Mouse (Mus musculus) neural tube, embryonic 15.5 days (tissue): ENCODE results near the gene Olfr458. TPM values are rescaled to one million over a fixed set of nuclear protein-coding genes. Genes with fewer than 3 reads are reported as not detected.

ENCODE experiments used
- ATAC-seq: fragments of 200-750 bp; cut with Nextera tagmentation; 2 replicates; pipeline ENCODE4 v1.8.0; 2017; ENCODE audit warnings: mild to moderate bottlenecking, moderate TSS enrichment, moderate library complexity; ENCODE audit not compliant: low FRiP score
- H3K27ac ChIP-seq: fragments of 300-500 bp; sonication (generic); replicated peaks from 2 replicates; pipeline ENCODE4 v1.5.1; 2015; ENCODE audit warnings: mild to moderate bottlenecking, inconsistent platforms
- H3K27me3 ChIP-seq: fragments of 300-500 bp; sonication (generic); replicated peaks from 2 replicates; pipeline ENCODE4 v1.6.1; 2015; ENCODE audit warnings: inconsistent platforms
- H3K36me3 ChIP-seq: fragments of 300-500 bp; sonication (generic); 2 replicates; pipeline ENCODE4 v1.6.1; 2015; ENCODE audit warnings: inconsistent platforms
- H3K4me1 ChIP-seq: fragments of 300-500 bp; sonication (generic); 2 replicates; pipeline ENCODE4 v1.6.1; 2015; ENCODE audit warnings: inconsistent platforms
- H3K4me2 ChIP-seq: fragments of 300-500 bp; sonication (generic); 2 replicates; pipeline ENCODE4 v1.6.1; 2015; ENCODE audit warnings: inconsistent platforms, mild to moderate bottlenecking, moderate library complexity
- H3K4me3 ChIP-seq: fragments of 300-500 bp; sonication (generic); replicated peaks from 2 replicates; pipeline ENCODE4 v1.5.1; 2015; ENCODE audit warnings: mild to moderate bottlenecking, inconsistent platforms
- H3K9ac ChIP-seq: fragments of 300-500 bp; sonication (generic); replicated peaks from 2 replicates; pipeline ENCODE4 v1.6.1; 2015; ENCODE audit warnings: mild to moderate bottlenecking, inconsistent platforms
- H3K9me3 ChIP-seq: fragments of 300-500 bp; sonication (generic); replicated peaks from 2 replicates; pipeline ENCODE4 v1.6.1; 2016; ENCODE audit warnings: inconsistent platforms
- WGBS: fragments of 180-500 bp; shearing (Covaris S2); methylation state at CpG from one replicate; pipeline ENCODE4 v1.1.7; 2015; ENCODE audit warnings: mixed read lengths; 5-methylcytosine and 5-hydroxymethylcytosine counted together
- polyA plus RNA-seq: library from polyadenylated mRNA; unstranded; fragments of >200 nt; fragmentation: Nextera tagmentation; extraction: Ambion mirVana; gene quantifications from 2 replicates; pipeline ENCODE4 v1.2.1, GENCODE M21; 2015

Gene Olfr458
- polyA plus RNA-seq, 1 experiment from 2014 or later: not detected

GRCm38 (mm10) chr6:42435490-42435889 is 29.5 kb downstream of the Olfr458 start:
- Histone ChIP-seq H3K27ac (no peak overlapping the region), H3K27me3 (no peaks in the 10 kb centered on the region), H3K4me1 (no peaks in the 10 kb centered on the region), H3K9ac (no peak overlapping the region), H3K36me3 (no peaks in the 10 kb centered on the region), H3K4me2 (no peak overlapping the region), H3K4me3 (no peak overlapping the region), H3K9me3 (no peaks in the 10 kb centered on the region)
- no peak for ATAC-seq
- 79% methylated on average over 2 of the region's 2 CpGs for WGBS

GRCm38 (mm10) chr6:42434446-42434845 is 30.6 kb downstream of the Olfr458 start, which contains the start of gene Tas2r126:
Gene Tas2r126 (plus strand): TSS chr6:42434535.
- Histone ChIP-seq H3K27me3 (no peaks in the 10 kb centered on the region), H3K36me3 (no peaks in the 10 kb centered on the region), H3K4me1 (no peaks in the 10 kb centered on the region), H3K9me3 (no peaks in the 10 kb centered on the region), H3K9ac (no peak within 1 kb of the TSS), H3K4me2 (no peak within 1 kb of the TSS), H3K27ac (no peak within 1 kb of the TSS), H3K4me3 (no peak within 1 kb of the TSS)
- ATAC-seq: no peak
- WGBS: 88% methylated on average over 6 of the region's 6 CpGs

DNA sequence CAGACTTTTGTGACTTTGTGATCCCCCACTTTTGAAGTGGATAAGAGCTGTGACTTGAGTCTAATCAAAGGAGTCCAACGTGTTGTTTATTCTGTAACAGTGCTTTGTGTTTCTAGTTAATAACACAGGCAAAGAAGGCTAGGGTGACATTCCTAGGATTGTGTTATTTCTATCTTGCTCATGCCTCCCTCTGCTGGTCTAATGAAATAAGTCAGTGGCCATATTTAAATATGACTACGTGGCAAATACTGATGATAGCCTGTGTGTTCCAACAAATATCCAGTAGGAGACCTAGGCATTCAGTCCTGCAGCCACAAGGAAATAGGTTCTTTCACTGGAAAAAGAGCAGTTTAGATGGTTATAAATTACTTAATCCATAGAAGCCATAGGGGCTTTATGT is 31.4 kb downstream of the Olfr458 start:
- H3K27ac ChIP-seq: no peak overlapping the region
- H3K36me3 ChIP-seq: no peaks in the 10 kb centered on the region
- H3K4me3 ChIP-seq: no peak overlapping the region
- H3K4me2 ChIP-seq: no peak overlapping the region
- no peaks in the 10 kb centered on the region for H3K9me3 ChIP-seq
- no peak for ATAC-seq
- no peaks in the 10 kb centered on the region for H3K27me3 ChIP-seq
- no peak overlapping the region for H3K9ac ChIP-seq
- whole genome bisulfite sequencing: 72% methylated on average over 2 of the region's 2 CpGs
- H3K4me1 ChIP-seq: no peaks in the 10 kb centered on the region

DNA sequence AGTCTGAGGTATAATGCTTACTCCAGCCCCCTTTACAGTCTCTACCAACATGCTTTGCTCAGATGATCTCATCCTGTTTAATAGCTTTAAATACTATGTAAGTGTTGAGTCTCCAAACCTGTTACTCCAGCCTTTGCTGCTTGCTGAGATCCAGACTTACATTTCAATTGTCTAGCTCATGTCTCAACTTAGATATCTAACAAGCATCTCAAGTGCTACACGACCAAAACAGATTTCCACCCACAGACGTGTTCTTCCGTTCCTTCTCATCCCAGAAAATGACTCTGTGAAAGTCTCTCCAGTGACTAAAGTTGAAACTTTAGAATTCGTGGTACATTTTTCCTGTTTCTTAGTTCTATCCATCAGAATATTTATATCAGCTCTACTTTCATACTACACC is 38.7 kb downstream of the Olfr458 start:
- WGBS: 90% methylated on average over 4 of the region's 4 CpGs
- Histone ChIP-seq H3K4me2 (no peak overlapping the region), H3K9ac (no peak overlapping the region), H3K36me3 (no peaks in the 10 kb centered on the region), H3K27ac (no peak overlapping the region), H3K9me3 (no peaks in the 10 kb centered on the region), H3K27me3 (no peaks in the 10 kb centered on the region), H3K4me1 (no peaks in the 10 kb centered on the region), H3K4me3 (no peak overlapping the region)
- ATAC-seq: no peak

DNA sequence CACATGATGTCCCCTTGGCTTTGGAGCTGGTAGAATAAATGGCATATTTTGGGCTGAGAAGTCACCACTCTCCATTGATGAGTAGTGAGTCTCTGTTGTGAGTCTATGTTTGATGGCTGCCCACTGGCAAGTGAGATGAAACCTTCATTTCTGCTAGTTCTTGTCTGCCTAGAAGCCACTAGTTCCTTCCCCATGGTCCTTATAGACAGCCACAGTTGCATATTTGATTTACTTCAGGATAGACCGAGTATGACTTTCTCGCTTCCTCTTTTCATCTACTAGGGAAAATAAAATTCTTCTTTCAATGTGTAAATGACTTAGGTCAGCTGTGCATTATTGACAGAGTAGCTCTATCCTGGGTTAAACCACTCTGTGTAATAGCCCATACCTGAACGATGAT is 40.5 kb downstream of the Olfr458 start:
- H3K4me2 ChIP-seq: no peak overlapping the region
- H3K9me3 ChIP-seq: no peaks in the 10 kb centered on the region
- H3K4me3 ChIP-seq: no peak overlapping the region
- H3K36me3 ChIP-seq: no peaks in the 10 kb centered on the region
- WGBS: 91% methylated on average over 3 of the region's 3 CpGs
- H3K27ac ChIP-seq: no peak overlapping the region
- no peaks in the 10 kb centered on the region for H3K4me1 ChIP-seq
- no peak for ATAC-seq
- no peak overlapping the region for H3K9ac ChIP-seq
- H3K27me3 ChIP-seq: no peaks in the 10 kb centered on the region

DNA sequence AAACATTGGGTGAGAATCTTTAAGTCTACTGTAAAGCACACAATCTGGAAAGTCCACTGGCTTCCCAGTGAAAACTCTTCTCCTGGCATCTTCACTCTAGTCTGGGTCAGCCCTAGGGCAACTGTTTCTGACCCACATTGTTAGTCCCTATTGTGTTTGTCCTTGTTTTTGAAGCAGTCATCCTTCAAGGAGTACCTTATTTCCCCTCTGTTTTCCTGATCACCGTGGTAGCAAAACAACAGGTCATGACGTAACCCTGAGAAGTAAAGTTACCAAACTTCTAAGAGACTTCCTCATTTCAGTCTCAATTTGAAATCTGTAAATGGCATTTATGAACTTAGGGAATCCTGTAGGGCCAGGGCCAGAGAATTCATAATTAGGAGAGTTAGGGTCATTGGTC is 43.6 kb downstream of the Olfr458 start:
- H3K4me3 ChIP-seq: no peak overlapping the region
- 75% methylated on average over 2 of the region's 2 CpGs for WGBS
- H3K36me3 ChIP-seq: no peaks in the 10 kb centered on the region
- ATAC-seq: no peak
- H3K4me2 ChIP-seq: no peak overlapping the region
- H3K9ac ChIP-seq: no peak overlapping the region
- no peaks in the 10 kb centered on the region for H3K27me3 ChIP-seq
- H3K27ac ChIP-seq: no peak overlapping the region
- H3K4me1 ChIP-seq: no peaks in the 10 kb centered on the region
- no peaks in the 10 kb centered on the region for H3K9me3 ChIP-seq

DNA sequence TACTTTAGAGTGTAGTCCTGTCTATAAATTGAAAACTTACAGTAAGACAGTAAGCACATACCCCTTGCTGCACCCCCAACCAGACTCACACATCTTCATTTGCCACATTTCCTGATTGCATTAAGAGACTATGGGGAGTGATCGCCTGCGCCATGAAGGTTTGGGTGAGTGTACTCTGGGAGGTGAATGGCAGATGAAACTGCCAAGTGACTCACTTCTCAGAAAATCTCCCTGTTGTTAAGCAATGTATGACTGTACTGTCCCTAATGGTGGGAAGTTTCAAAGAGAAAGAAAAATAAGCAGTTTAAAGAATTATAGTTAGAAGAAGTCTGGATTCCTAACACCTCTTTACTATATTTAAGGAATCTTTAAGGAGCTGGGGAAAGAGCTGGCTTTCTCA is 45.6 kb downstream of the Olfr458 start:
- Histone ChIP-seq H3K4me2 (no peak overlapping the region), H3K27me3 (no peaks in the 10 kb centered on the region), H3K4me1 (no peaks in the 10 kb centered on the region), H3K9ac (no peak overlapping the region), H3K36me3 (no peaks in the 10 kb centered on the region), H3K9me3 (no peaks in the 10 kb centered on the region), H3K27ac (no peak overlapping the region), H3K4me3 (no peak overlapping the region)
- WGBS: 95% methylated on average over 2 of the region's 2 CpGs
- no peak for ATAC-seq

Other genes starting within 250 kb of the Olfr458 start
- gene Tas2r144, start 249.9 kb downstream of the Olfr458 start, polyA plus RNA-seq: not detected in 2 replicates
- 13.7 and 14.4 TPM in 2 replicates for gene Gstk1, start 219.3 kb downstream of the Olfr458 start, polyA plus RNA-seq
- gene Tmem139, start 203.2 kb downstream of the Olfr458 start, polyA plus RNA-seq: 0.13 and 0.68 TPM in 2 replicates
- gene Casp2, start 200.2 kb downstream of the Olfr458 start, polyA plus RNA-seq: 27.1 and 35.9 TPM in 2 replicates
- gene Clcn1, start 178.5 kb downstream of the Olfr458 start, polyA plus RNA-seq: 1.1 and 1.2 TPM in 2 replicates
- gene Fam131b, start 140.6 kb downstream of the Olfr458 start, polyA plus RNA-seq: 6.9 and 8.2 TPM in 2 replicates
- 60.0 and 72.5 TPM in 2 replicates for gene Zyx, start 115.6 kb downstream of the Olfr458 start, polyA plus RNA-seq
- gene Epha1, start 91.9 kb downstream of the Olfr458 start, polyA plus RNA-seq: 0.24 and 1.9 TPM in 2 replicates
- not detected in 2 replicates for gene Tas2r143, start 65.0 kb downstream of the Olfr458 start, polyA plus RNA-seq
- gene Tas2r135, start 59.8 kb downstream of the Olfr458 start, polyA plus RNA-seq: not detected in 2 replicates
- gene Tas2r126, start 30.7 kb downstream of the Olfr458 start, polyA plus RNA-seq: 0.20 TPM in 1 of 2 replicates, not detected in the other
- gene Olfr457, start 11.1 kb upstream of the Olfr458 start, polyA plus RNA-seq: not detected in 2 replicates
- gene Olfr456, start 22.0 kb upstream of the Olfr458 start, polyA plus RNA-seq: not detected in 2 replicates
- gene Olfr455, start 82.4 kb upstream of the Olfr458 start, polyA plus RNA-seq: not detected in 2 replicates
- gene Tcaf3, start 132.5 kb upstream of the Olfr458 start, polyA plus RNA-seq: not detected in 2 replicates
- gene Tcaf2, start 180.1 kb upstream of the Olfr458 start, polyA plus RNA-seq: 2.6 and 4.2 TPM in 2 replicates
- 188 and 215 TPM in 2 replicates for gene Tcaf1, start 244.9 kb upstream of the Olfr458 start, polyA plus RNA-seq